Mouse (Mus musculus) G1E (cell line): Measurements from ENCODE around the gene Myl4. TPM values are rescaled to one million over a fixed set of nuclear protein-coding genes. Genes with fewer than 3 reads are reported as not detected.

ENCODE experiments used
- ATAC-seq: 2 replicates; pipeline ENCODE4 v1.8.0; 2016; ENCODE audit warnings: mild to moderate bottlenecking; ENCODE audit not compliant: insufficient number of reproducible peaks, poor library complexity, low FRiP score, severe bottlenecking; ENCODE audit errors: extremely low read depth
- DNase-seq: peaks from one replicate; pipeline ENCODE4 v3.0.0; 2012; ENCODE audit warnings: low spot score
- H3K27me3 ChIP-seq: 2 replicates; pipeline ENCODE4 v1.6.1; 2012; ENCODE audit warnings: mild to moderate bottlenecking, low read length, inconsistent platforms; ENCODE audit not compliant: insufficient read depth
- H3K36me3 ChIP-seq: replicated peaks from 2 replicates; pipeline ENCODE3; 2012; ENCODE audit warnings: mild to moderate bottlenecking, inconsistent platforms
- H3K4me1 ChIP-seq: 2 replicates; pipeline ENCODE4 v1.6.1; 2012; ENCODE audit warnings: low read depth, low read length, inconsistent platforms, mixed read lengths; ENCODE audit not compliant: insufficient read depth
- H3K4me3 ChIP-seq: 2 replicates; pipeline ENCODE4 v1.5.1; 2012; ENCODE audit warnings: low read depth, mild to moderate bottlenecking, inconsistent platforms, low read length, moderate library complexity, mixed read lengths
- H3K9me3 ChIP-seq: replicated peaks from 2 replicates; pipeline ENCODE4 v1.6.1; 2012; ENCODE audit warnings: inconsistent platforms
- CTCF ChIP-seq: IDR thresholded peaks from 2 replicates; pipeline ENCODE4 v1.5.1; 2012; ENCODE audit warnings: low read depth, low read length, inconsistent platforms, mixed read lengths
- GATA1 ChIP-seq: IDR thresholded peaks from 2 replicates; pipeline ENCODE4 v1.6.1; 2012; ENCODE audit warnings: borderline replicate concordance, low read length, inconsistent platforms, mixed read lengths
- GATA2 ChIP-seq: IDR thresholded peaks from 2 replicates; pipeline ENCODE4 v1.6.1; 2012; ENCODE audit warnings: low read depth, low read length, inconsistent platforms, borderline replicate concordance
- POLR2AphosphoS5 ChIP-seq: IDR thresholded peaks from 2 replicates; pipeline ENCODE4 v1.6.1; 2012; ENCODE audit warnings: low read depth, low read length, inconsistent platforms; ENCODE audit not compliant: insufficient replicate concordance
- TAL1 ChIP-seq: conservative IDR thresholded peaks from 2 replicates; pipeline ENCODE4 v1.6.1; 2012; ENCODE audit warnings: low read depth, low read length, inconsistent platforms, mixed read lengths
- polyA plus RNA-seq: library from polyadenylated mRNA; stranded (reverse); fragments of >175 nt; gene quantifications from 2 replicates; pipeline ENCODE4 v1.2.3, GENCODE M21; 2012
- total RNA-seq, 2 experiments: library from RNA; stranded (forward) in 1 of 2; stranded (reverse) in 1 of 2; fragments of 200-1000 nt in 1 of 2; fragments of >200 nt in 1 of 2; fragmentation: Nextera tagmentation in 1 of 2; gene quantifications; 2 replicates each; pipeline ENCODE4 v1.2.3; 2014 to 2017

The Myl4 gene
- total and polyA plus RNA-seq, 3 experiments: 0.38 TPM; not detected in 2

GRCm38 (mm10) chr11:104631306-104631705 is 80.8 kb downstream of the Myl4 start:
- TF ChIP-seq GATA2: no peak
- TF ChIP-seq GATA1: no peak
- no peak for TF ChIP-seq CTCF
- no peak for TF ChIP-seq TAL1
- no peak for TF ChIP-seq POLR2AphosphoS5
- Histone ChIP-seq H3K27me3 (peaks cover 68% of the 10 kb centered on the region), H3K4me1 (peaks cover 50% of the 10 kb centered on the region), H3K36me3 (no peaks in the 10 kb centered on the region), H3K9me3 (no peaks in the 10 kb centered on the region), H3K4me3 (no peak overlapping the region)
- no peak for DNase-seq
- ATAC-seq: no peak

DNA sequence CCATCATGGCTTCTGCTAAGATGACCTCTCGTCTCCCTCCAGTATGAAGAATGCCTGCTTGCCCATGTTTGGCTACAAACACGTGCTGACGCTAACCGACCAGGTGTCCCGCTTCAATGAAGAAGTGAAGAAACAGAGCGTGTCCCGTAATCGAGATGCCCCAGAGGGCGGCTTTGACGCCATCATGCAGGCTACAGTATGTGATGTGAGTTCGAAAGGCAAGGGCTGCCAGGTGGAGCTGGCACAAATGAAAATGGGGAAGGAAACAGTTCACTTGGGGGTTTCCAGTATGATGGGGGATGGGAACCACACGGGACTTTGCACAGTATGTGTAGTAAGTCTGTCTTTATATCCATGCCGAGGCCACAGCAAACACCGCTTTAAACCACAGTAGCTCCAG is 86.5 kb downstream of the Myl4 start:
- Histone ChIP-seq H3K36me3 (no peaks in the 10 kb centered on the region), H3K9me3 (no peaks in the 10 kb centered on the region), H3K4me3 (no peak overlapping the region), H3K4me1 (peaks cover 11% of the 10 kb centered on the region), H3K27me3 (peaks cover 81% of the 10 kb centered on the region)
- no peak for DNase-seq
- TF ChIP-seq GATA1 (no peak), CTCF (no peak), GATA2 (no peak), TAL1 (no peak)
- ATAC-seq: no peak

- Histone ChIP-seq H3K9me3 (no peaks in the 10 kb centered on the region), H3K4me1 (peaks cover 6% of the 10 kb centered on the region), H3K4me3 (no peak overlapping the region), H3K27me3 (peaks cover 74% of the 10 kb centered on the region), H3K36me3 (no peaks in the 10 kb centered on the region)
- DNase-seq (no peak), ATAC-seq (no peak)
- no peak for TF ChIP-seq GATA2
- no peak for TF ChIP-seq GATA1
- TF ChIP-seq TAL1: no peak
- TF ChIP-seq POLR2AphosphoS5: no peak
- no peak for TF ChIP-seq CTCF
Observed at GRCm38 (mm10) chr11:104638006-104638405, 87.5 kb downstream of the Myl4 start.

DNA sequence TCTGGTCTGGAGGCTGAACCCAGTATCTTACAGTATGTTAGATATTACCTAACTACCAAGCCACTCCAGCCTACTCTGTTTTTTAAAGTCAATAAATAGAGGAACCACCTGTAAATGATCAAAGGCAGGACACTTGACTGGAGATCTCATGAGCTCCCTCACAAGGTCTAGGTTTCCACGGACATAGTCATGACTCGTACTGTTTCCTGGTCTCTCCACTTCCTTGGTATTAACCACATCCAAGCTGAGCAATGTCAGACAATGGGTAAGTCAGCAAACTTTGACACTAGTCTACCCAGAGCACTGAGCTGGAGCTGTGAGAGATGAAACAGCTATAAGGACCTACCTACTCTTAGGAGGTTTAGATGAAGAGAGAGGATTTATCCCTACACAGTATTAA is 88.4 kb downstream of the Myl4 start:
- no peak overlapping the region for H3K4me3 ChIP-seq
- peaks cover 2% of the 10 kb centered on the region for H3K36me3 ChIP-seq
- DNase-seq (no peak), ATAC-seq (no peak)
- TF ChIP-seq GATA2 (no peak), CTCF (no peak), GATA1 (no peak), POLR2AphosphoS5 (no peak), TAL1 (no peak)
- H3K9me3 ChIP-seq: no peaks in the 10 kb centered on the region
- peaks cover 72% of the 10 kb centered on the region for H3K27me3 ChIP-seq
- H3K4me1 ChIP-seq: peaks cover 11% of the 10 kb centered on the region

GRCm38 (mm10) chr11:104639634-104640033 is 89.2 kb downstream of the Myl4 start:
- no peak for DNase-seq
- no peaks in the 10 kb centered on the region for H3K9me3 ChIP-seq

DNA sequence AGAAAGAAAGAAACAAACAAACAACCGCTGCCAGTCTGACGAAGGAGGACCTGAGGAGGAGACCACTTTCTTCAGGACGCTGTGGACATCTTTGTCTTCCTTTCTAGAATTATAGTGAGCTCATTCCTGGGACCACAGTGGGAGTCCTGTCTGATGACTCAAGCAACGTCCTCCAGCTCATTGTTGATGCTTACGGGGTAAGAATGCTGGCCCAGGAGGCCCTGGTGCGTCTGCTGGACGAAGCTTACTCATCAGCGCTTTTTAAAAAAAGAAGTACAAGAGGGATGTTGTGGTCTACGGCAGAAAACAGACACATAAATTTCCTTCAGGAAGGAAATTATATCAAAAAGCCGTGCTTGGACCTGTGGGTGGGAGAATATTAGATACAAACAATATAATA is 90.4 kb downstream of the Myl4 start:
- ATAC-seq (no peak), DNase-seq (no peak)
- Histone ChIP-seq H3K9me3 (no peaks in the 10 kb centered on the region), H3K4me3 (no peak overlapping the region), H3K27me3 (peaks cover 71% of the 10 kb centered on the region), H3K4me1 (peaks cover 13% of the 10 kb centered on the region), H3K36me3 (peaks cover 2% of the 10 kb centered on the region)
- TF ChIP-seq GATA2 (no peak), CTCF (no peak), GATA1 (no peak)

More at GRCm38 (mm10) chr11:104639634-104640033, 89.2 kb downstream of the Myl4 start:
- H3K4me3 ChIP-seq: no peak overlapping the region
- H3K27me3 ChIP-seq: peaks cover 74% of the 10 kb centered on the region
- H3K4me1 ChIP-seq: peaks cover 13% of the 10 kb centered on the region
- H3K36me3 ChIP-seq: peaks cover 2% of the 10 kb centered on the region
- ATAC-seq: no peak
- TF ChIP-seq GATA1 (no peak), POLR2AphosphoS5 (no peak), GATA2 (no peak), TAL1 (no peak), CTCF (no peak)

DNA sequence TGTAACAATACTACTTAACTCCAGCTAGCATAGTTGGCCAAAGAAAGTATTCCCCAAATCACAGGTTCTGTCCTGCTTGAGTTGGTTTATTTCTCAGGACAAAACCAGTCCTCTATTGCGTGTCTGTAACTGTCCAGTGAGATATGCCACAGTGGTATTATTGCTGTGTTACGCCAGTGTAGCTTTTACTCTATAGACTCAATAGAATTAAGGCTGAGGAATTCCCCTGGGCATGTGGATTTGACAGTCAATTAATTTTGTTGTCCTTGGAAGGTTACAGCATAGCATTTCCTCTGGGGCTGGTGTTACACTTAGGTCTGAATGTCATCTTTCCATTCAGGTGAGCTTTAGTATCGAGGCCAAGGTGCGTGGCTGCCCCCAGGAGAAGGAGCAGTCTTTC is 92.8 kb downstream of the Myl4 start:
- no peak for DNase-seq
- H3K9me3 ChIP-seq: no peaks in the 10 kb centered on the region

More for the DNA sequence above, 92.8 kb downstream of the Myl4 start:
- TF ChIP-seq CTCF: no peak
- no peak for TF ChIP-seq POLR2AphosphoS5
- TF ChIP-seq GATA2: no peak
- ATAC-seq: no peak
- H3K27me3 ChIP-seq: peaks cover 67% of the 10 kb centered on the region
- peaks cover 27% of the 10 kb centered on the region for H3K4me1 ChIP-seq
- H3K4me3 ChIP-seq: no peak overlapping the region
- peaks cover 2% of the 10 kb centered on the region for H3K36me3 ChIP-seq

Other genes with a start within 250 kb of the Myl4 start
- gene Kansl1, start 81.8 kb upstream of the Myl4 start, total RNA-seq (2014; fragmentation: Nextera tagmentation): 95.3 and 100 TPM in 2 replicates
- 31.0 and 31.7 TPM in 2 replicates for gene Kansl1, start 81.8 kb upstream of the Myl4 start, total RNA-seq (2017)
- 143 and 170 TPM in 2 replicates for gene Kansl1, start 81.8 kb upstream of the Myl4 start, polyA plus RNA-seq
- 158 and 163 TPM in 2 replicates for gene Cdc27, start within 50 bp of the Myl4 start, total RNA-seq (2014; fragmentation: Nextera tagmentation)
- gene Cdc27, start within 50 bp of the Myl4 start, total RNA-seq (2017): 53.6 and 61.8 TPM in 2 replicates
- gene Cdc27, start within 50 bp of the Myl4 start, polyA plus RNA-seq: 5.3 and 5.4 TPM in 2 replicates
- gene Itgb3, start 57.3 kb downstream of the Myl4 start, total RNA-seq (2014; fragmentation: Nextera tagmentation): 2.1 and 2.7 TPM in 2 replicates
- gene Itgb3, start 57.3 kb downstream of the Myl4 start, total RNA-seq (2017): 15.6 and 19.2 TPM in 2 replicates
- gene Itgb3, start 57.3 kb downstream of the Myl4 start, polyA plus RNA-seq: 0.73 and 0.87 TPM in 2 replicates
- gene Gm11639, start 135.0 kb downstream of the Myl4 start, total RNA-seq (2014; fragmentation: Nextera tagmentation): not detected in 2 replicates
- gene Gm11639, start 135.0 kb downstream of the Myl4 start, total RNA-seq (2017): under 0.01 TPM in 1 of 2 replicates, not detected in the other
- not detected in 2 replicates for gene Gm11639, start 135.0 kb downstream of the Myl4 start, polyA plus RNA-seq